Comparison of ENCODE assay signal across 23 mouse cellular contexts in genomic region chr12:100862856-100863446, GRCm38 (mm10). TPM values are rescaled to one million over a fixed set of nuclear protein-coding genes. Genes with fewer than 3 reads are reported as not detected.
DNase-seq lines count a peak whose midpoint lies in the region; ATAC-seq lines count a peak whose summit lies in the region.
"Had no signal": no experiment of that assay in that cellular context is flagged by ENCODE, and none has a peak within 500 bp of the region (broad histone marks: within the 10 kb centered on the region; RNA-seq: fewer than 3 reads in every experiment).

No protein-coding gene starts in this region.

- no peaks in the 10 kb centered on the region for H3K36me3 ChIP-seq in midbrain, embryonic 14.5 days (ENCODE audit: control insufficient read depth, insufficient read depth, low read length)
- H3K36me3 ChIP-seq: embryonic facial prominence, embryonic 12.5 days; limb, embryonic 15.5 days; neural tube, embryonic 13.5 days had no signal

- no peaks in the 10 kb centered on the region for H3K9me3 ChIP-seq in midbrain, embryonic 14.5 days (ENCODE audit: control insufficient read depth, low read length)
- H3K9me3 ChIP-seq: embryonic facial prominence, embryonic 12.5 days; forebrain, embryonic 13.5 days; limb, embryonic 15.5 days; neural tube, embryonic 13.5 days had no signal

- WGBS in large intestine, adult 2 months = 21% methylated on average over 3 of the region's 3 CpGs
- WGBS in midbrain, embryonic 14.5 days = 93% methylated on average over 3 of the region's 3 CpGs

- no peak overlapping the region for H3K4me2 ChIP-seq in midbrain, embryonic 14.5 days (ENCODE audit: low read length)
- H3K4me2 ChIP-seq: embryonic facial prominence, embryonic 12.5 days; forebrain, embryonic 13.5 days; limb, embryonic 15.5 days; midbrain, embryonic 11.5 days; neural tube, embryonic 13.5 days had no signal

- H3K9ac ChIP-seq in midbrain, embryonic 14.5 days (replicated peaks; ENCODE audit: low read length) = no peak overlapping the region
- H3K9ac ChIP-seq: embryonic facial prominence, embryonic 12.5 days; forebrain, embryonic 13.5 days; limb, embryonic 15.5 days; neural tube, embryonic 13.5 days had no signal

- H3K27me3 ChIP-seq in midbrain, embryonic 14.5 days (ENCODE audit: control insufficient read depth, insufficient read depth, low read length) = no peaks in the 10 kb centered on the region
- H3K27me3 ChIP-seq: CH12.LX; embryonic facial prominence, embryonic 12.5 days; forebrain, embryonic 13.5 days; limb, embryonic 15.5 days; neural tube, embryonic 13.5 days had no signal

- H3K27ac ChIP-seq in midbrain, embryonic 14.5 days (replicated peaks; ENCODE audit: low read depth, low read length) = no peak overlapping the region
- H3K27ac ChIP-seq: embryonic facial prominence, embryonic 12.5 days; forebrain, embryonic 13.5 days; hindbrain, postnatal 0 days; limb, embryonic 15.5 days; macrophage; neural tube, embryonic 13.5 days had no signal

- peak; percentile 44 to 46 for DNase-seq in cerebellum, postnatal 10 days
- no peak for DNase-seq in cerebellum, postnatal 4 days (ENCODE audit: low spot score in 2 of 2)
- DNase-seq in MN1 (ENCODE audit: low spot score) = peak; percentile 11
- peak; percentile 75 to 82 for DNase-seq in kidney, adult 8-10 months
- DNase-seq in large intestine, adult 2 months (ENCODE audit: low read depth, low spot score) = peak; percentile 86
- DNase-seq in midbrain, embryonic 14.5 days = no peak
- no peak for DNase-seq in thymus, postnatal 0 days (ENCODE audit: low spot score)
- no peak for DNase-seq in left cerebral cortex, adult 8-10 months (ENCODE audit: low spot score in 2 of 2)
- DNase-seq: cerebellum, adult 9-10 months; gastrocnemius, postnatal 10 days; heart, adult 11 months; heart, postnatal 4 days; spleen, adult 18-20 months; thymus, postnatal 14 days had no signal

- ATAC-seq in midbrain, embryonic 14.5 days (ENCODE audit: low FRiP score, low TSS enrichment) = no peak
- ATAC-seq: forebrain, embryonic 13.5 days; hindbrain, postnatal 0 days had no signal

- H3K4me3 ChIP-seq in midbrain, embryonic 14.5 days (replicated peaks; ENCODE audit: low read depth, low read length) = no peak overlapping the region
- H3K4me3 ChIP-seq: embryonic facial prominence, embryonic 12.5 days; erythroblast, embryonic 14.5 days; forebrain, embryonic 13.5 days; limb, embryonic 15.5 days; neural tube, embryonic 13.5 days had no signal

- no peaks in the 10 kb centered on the region for H3K4me1 ChIP-seq in midbrain, embryonic 14.5 days (ENCODE audit: control insufficient read depth, insufficient read depth, low read length)
- H3K4me1 ChIP-seq: embryonic facial prominence, embryonic 12.5 days had no signal

RNA-seq across cellular contexts. Expression of gene Gpr68, which starts 45.0 kb away (rescaled TPM):
- polyA plus RNA-seq in large intestine, adult 2 months (2012; rRNA removed) = 3.0 and 4.3 TPM in 2 replicates
- polyA plus RNA-seq in midbrain, embryonic 14.5 days (2014; fragmentation: Nextera tagmentation; extraction: Ambion mirVana) = 2.1 and 2.8 TPM in 2 replicates
- 6.8 and 7.5 TPM in 2 replicates for polyA plus RNA-seq in thymus, postnatal 0 days (2015; fragmentation: Nextera tagmentation; extraction: Ambion mirVana)
- 10 to 100 TPM; 11.0 to 13.4 (median 12.4) TPM for total RNA-seq in left cerebral cortex, adult 8-10 months (2022)
- polyA plus RNA-seq: erythroblast, embryonic 14.5 days had no signal

Comparison
In these comparisons a context has a peak if more than half of its experiments do, and no peak if none do; other contexts are left out.
1. DNase-seq: peak in cerebellum, postnatal 10 days (2 of 2), MN1 (single experiment), kidney, adult 8-10 months (2 of 2) and large intestine, adult 2 months (single experiment); none in cerebellum, postnatal 4 days (0 of 2), midbrain, embryonic 14.5 days (single experiment), thymus, postnatal 0 days (single experiment) and left cerebral cortex, adult 8-10 months (0 of 2).